ENCODE assay signal across 16 mouse cellular contexts in the genomic region with DNA sequence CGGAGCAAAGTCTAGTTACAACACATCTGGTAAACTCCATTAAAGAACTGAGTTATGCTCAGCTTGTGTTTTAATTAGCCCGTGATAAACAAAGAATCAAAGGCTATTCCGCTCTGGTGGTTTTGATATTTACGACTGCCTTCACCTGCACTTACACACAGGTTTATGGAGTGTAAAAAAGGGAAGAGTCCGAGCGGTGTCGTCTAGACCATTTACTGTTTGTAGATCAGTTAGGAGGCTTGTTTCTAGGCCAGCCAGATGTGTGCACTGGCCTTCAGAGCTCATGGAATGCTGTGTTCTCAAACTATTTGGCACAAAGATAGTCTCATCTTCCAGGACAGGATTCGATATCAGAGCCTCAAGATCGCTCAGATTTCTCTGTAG.
"Had no signal": no experiment of that assay in that cellular context is flagged by ENCODE, and none has a peak within 500 bp of the region (broad histone marks: within the 10 kb centered on the region; RNA-seq: fewer than 3 reads in every experiment).

No protein-coding gene starts in this region.

- H3K4me1 ChIP-seq: neural tube, embryonic 13.5 days; stomach, embryonic 15.5 days had no signal

- ATAC-seq: midbrain, embryonic 16.5 days had no signal

- H3K4me3 ChIP-seq: midbrain, embryonic 10.5 days; midbrain, embryonic 12.5 days; myocyte; neural tube, embryonic 13.5 days; stomach, embryonic 15.5 days had no signal

- H3K4me2 ChIP-seq: lung, embryonic 14.5 days; midbrain, embryonic 12.5 days; neural tube, embryonic 13.5 days; stomach, embryonic 15.5 days had no signal

- H3K36me3 ChIP-seq: midbrain, embryonic 10.5 days; midbrain, embryonic 12.5 days; neural tube, embryonic 13.5 days; stomach, embryonic 15.5 days had no signal

- H3K9me3 ChIP-seq: midbrain, embryonic 10.5 days; midbrain, embryonic 12.5 days; neural tube, embryonic 13.5 days; stomach, embryonic 15.5 days had no signal

- H3K9ac ChIP-seq: lung, embryonic 14.5 days; midbrain, embryonic 12.5 days; neural tube, embryonic 13.5 days; stomach, embryonic 15.5 days had no signal

- DNase-seq: lung, adult 18-20 months; lung, embryonic 14.5 days; lung, postnatal 10 days; lung, postnatal 4 days; midbrain, embryonic 14.5 days; right cerebral cortex, postnatal 14 days; thymus, adult 2 months; thymus, postnatal 25 days; thymus, postnatal 4 days had no signal

- H3K27ac ChIP-seq: midbrain, embryonic 10.5 days; midbrain, embryonic 12.5 days; neural tube, embryonic 13.5 days; stomach, embryonic 15.5 days; stomach, postnatal 0 days had no signal

- H3K27me3 ChIP-seq: midbrain, embryonic 12.5 days; neural tube, embryonic 13.5 days; stomach, embryonic 15.5 days had no signal
